Mouse (Mus musculus) cerebellum, adult 11-12 months (tissue): ENCODE data around the gene Riiad1.

Experiments used
- DNase-seq: peaks from one replicate; pipeline ENCODE4 v3.0.0; 2022

The Riiad1 gene

GRCm38 (mm10) chr3:94480291-94480884, at the start of gene Riiad1:
Riiad1 (minus strand) TSS chr3:94480341.
- DNase-seq: peak; percentile 39

DNA sequence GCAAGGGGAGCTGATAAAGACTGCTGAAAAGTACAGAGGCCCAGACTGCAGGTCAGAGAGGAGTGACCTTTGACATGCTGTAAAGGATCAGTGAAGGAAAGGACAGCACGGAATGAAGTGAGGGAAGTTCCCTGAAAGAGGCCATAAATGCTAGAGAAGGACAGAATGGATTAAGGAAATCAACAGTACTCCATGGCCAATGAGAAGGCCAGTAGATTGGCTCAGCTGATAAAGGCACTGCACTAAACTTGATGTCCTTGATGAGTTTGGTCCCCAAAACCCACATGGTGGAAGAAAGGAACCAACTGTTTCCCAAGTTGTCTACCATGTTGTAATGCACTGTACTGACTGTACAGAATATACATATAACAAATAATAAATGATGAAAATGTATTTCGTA, 46.6 kb upstream of the Riiad1 start:
- DNase-seq: no peak

DNA sequence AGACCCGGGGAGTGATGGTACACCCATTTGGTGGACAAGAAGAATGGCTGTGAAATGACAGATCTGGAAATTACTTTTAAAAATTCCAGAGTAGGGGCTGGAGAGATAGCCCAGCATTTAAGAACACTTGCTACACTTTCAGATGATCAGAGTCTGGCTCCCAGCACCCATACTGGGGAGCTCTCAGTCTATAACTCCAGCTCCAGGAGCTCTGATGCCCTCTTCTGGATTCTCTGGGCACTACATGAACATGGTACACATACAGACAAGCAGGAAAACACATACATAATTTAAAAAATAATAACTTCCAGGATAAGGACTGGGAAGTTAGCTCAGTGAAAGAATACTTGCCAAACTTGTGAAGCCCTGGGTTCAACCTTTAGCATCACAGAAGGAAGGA, 26.5 kb upstream of the Riiad1 start:
- no peak for DNase-seq

GRCm38 (mm10) chr3:94502243-94502642, 22.1 kb upstream of the Riiad1 start:
- peak; percentile 28 for DNase-seq

DNA sequence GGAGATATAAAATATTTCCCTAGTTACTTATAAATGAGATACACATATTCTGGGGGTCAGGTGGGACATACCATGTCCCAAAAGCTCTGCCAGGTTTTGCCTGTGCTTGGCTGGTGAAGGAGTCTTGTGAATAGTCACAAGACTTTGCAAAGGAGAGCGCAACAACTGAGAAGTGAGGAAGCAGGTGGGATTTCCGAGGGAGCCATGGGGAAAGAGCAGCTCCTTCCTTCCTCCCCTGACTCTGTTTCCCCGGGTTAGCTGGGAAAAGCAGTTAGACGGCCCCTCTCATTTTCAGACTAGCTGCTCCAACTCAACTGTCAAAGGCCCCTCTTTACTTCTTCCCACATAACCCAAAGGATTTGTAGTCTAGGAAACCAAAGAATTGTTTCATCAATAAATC, 17.0 kb upstream of the Riiad1 start:
- DNase-seq: no peak

GRCm38 (mm10) chr3:94487581-94487980, 7.4 kb upstream of the Riiad1 start:
- DNase-seq: peak; percentile 38

GRCm38 (mm10) chr3:94485922-94486321, 5.8 kb upstream of the Riiad1 start:
- DNase-seq: peak; percentile 15

GRCm38 (mm10) chr3:94483790-94484439, 3.8 kb upstream of the Riiad1 start:
- DNase-seq: peak; percentile 81

GRCm38 (mm10) chr3:94482764-94483385, 2.7 kb upstream of the Riiad1 start:
- peak; percentile 45 for DNase-seq

DNA sequence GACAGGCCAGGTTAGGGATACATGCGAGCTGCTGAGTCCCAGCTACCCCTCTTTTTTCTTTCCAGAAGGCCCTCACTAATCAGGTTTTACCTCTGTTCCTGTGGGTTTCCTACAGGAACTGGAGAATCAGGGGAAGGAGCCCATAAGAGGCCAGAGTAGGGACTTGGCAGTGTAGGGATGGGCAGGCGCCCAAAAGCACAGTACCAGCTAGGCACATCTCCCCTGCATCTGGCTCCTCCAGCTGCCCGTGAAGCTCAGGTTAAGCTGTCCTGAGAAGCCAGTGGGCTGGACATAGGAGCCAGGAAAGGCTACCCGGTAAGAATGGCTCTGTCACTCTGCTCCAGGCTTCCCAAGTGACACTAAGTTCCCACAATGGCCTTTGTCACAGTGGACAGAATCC, 1.3 kb upstream of the Riiad1 start:
- peak; percentile 14 for DNase-seq

GRCm38 (mm10) chr3:94479564-94479963, 577 bp downstream of the Riiad1 start:
- DNase-seq: no peak

- peak; percentile 76 for DNase-seq
Measured at GRCm38 (mm10) chr3:94478591-94479169, 1.5 kb downstream of the Riiad1 start.

GRCm38 (mm10) chr3:94477981-94478422, 2.1 kb downstream of the Riiad1 start, which contains the start of gene Celf3:
Celf3 (plus strand) TSS chr3:94478295.
- DNase-seq: peak; percentile 91

DNA sequence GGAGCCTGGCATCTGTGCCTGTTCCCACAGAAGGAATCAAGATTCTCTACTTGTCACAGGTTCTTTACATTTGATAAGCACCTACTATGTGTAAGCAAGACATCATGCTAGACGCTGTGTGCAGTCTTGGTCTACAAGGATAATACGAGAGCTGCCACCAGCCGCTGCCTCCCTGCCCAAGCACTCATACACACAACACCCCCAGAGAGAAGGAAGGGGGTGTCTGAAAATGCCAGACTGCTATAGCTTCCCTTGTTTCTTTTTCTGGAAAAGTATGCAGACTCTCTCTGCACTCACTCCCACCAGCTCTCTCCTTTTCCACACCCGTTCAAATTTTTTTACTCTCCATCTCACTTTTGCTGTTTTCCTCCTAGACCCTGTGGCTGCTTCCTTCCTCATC, 2.7 kb downstream of the Riiad1 start:
- DNase-seq: peak; percentile 57

DNA sequence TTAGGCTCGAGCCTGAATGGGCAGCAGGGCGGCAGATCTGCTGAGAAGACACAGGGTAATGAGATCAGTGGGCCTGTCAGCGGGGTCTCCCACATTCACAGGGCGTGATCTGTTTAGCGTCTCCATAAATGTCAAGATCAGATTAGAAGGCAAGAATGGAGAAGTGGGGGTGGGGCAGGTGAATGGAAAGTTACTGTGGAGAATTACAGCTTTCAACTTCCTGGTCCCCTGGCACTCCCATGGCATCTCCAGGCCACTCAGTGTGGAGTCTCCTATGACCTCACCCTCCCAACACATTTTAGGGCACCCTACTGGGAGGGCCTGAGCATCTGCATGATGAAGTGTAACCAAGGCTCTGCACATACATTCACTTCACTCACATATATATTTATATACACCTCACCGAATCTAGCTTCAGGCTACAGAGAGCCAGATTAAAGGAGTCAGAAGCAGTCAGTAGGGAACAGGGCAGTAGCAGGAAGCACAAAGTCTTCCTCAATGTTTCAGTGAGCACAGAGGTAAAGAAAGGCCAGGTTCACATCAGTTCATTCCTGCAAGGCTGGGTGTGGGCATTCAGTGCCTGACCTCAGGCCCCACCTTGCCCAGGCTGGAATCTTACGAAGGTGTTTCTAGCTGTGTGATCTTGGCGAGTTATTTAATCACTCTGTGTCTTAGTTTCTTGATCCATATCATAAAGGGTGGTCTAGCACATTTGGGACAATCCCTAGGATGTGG, 3.7 kb downstream of the Riiad1 start:
- DNase-seq: peak; percentile 45

- DNase-seq: no peak
Measured at GRCm38 (mm10) chr3:94473567-94474232, 6.4 kb downstream of the Riiad1 start.

DNA sequence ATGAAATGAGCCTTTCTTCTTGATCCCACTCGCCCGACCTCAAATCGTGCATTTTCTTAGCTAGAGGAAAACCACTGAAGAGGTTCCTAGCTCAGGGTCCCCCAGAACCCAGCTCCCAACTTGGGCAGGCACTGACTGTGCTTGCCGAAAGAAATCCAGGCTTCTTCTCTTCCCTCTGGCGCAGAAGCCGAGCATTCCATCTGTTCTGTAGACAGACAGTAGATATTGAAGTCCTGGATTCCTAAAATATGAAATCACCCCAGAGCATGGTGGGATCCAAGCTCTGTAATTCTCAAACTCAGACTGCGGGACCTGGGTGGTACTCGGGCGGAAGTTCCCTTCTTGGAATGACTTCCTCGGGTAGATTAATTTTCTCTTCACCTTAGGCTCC, 7.0 kb downstream of the Riiad1 start:
- DNase-seq: no peak

- DNase-seq: no peak
Measured at GRCm38 (mm10) chr3:94472447-94473114, 7.6 kb downstream of the Riiad1 start.

- no peak for DNase-seq
Measured at GRCm38 (mm10) chr3:94468931-94469330, 11.2 kb downstream of the Riiad1 start.

GRCm38 (mm10) chr3:94465632-94466430, 14.3 kb downstream of the Riiad1 start:
- DNase-seq: no peak

DNA sequence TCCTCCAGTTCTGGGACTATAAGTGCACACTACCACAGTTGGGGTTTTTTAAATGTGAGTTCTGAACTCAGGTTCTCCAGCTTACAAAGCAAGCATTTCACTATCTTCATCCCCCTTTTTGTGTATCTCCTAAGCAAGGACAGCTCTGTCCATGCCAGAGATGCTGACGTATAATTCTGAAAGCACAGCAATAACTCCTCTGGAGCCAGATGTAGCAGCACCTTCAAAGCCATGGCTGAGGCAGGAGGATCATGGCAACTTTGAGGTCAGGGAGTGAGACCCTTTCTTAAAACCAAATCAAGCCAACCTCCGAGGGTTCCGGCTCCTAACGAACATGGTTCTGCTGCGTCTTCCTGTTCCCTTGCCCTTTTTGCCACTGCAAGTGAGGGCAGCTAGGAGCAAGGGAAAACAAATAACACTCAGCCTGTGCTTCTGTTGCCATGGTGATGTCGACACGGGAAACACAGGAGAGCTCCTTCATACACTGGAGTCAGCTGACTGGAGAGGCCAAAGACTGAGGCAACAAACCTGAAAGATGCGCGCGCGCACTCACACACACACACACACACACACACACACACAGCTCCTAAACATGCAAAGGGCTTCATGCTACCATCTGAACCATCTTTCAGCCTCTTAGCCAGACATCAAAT, 16.1 kb downstream of the Riiad1 start:
- no peak for DNase-seq
